Mouse (Mus musculus) urinary bladder, adult 18-20 months (tissue): ENCODE results near the gene Vamp5.
A peak's percentile ranks its signal among the peaks of the same experiment; 100 is the strongest.

ENCODE experiments used
- DNase-seq, 2 experiments: peaks; one replicate each; pipeline ENCODE4 v3.0.0; 2022; ENCODE audit warnings: low spot score in 2 of 2, mixed read lengths in 2 of 2

The Vamp5 gene

DNA sequence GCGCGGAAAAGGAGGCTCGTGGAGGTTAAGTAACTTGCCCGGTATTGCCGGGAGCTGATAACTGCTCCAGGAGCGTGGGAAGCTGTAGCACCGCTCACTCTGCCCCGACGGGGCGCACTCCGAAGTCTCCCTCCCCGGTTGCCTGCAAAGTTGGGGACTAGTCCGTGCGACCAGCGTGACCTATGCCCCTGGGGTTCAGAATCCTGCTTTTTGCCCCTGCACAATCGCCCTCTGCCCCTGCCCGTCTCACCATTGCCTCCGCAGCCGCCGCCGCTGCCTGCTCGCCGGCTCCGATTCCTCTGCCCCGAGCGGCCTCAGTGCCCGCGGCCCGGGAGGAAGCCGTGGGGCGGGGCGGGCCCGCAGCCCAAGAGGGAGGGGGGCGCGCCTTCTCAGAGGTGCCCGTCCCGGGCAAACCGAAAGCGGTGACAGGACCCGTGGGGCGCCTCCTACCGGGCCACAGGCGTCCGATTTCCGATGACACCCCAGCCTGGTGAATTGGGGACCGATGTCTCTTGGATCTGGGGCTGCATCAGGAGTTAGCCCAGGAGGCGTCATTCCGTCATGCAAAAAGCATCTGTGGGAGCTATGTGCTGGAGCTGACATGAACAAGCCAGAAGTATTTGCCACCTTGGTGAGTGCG, at the start of gene Vamp5:
TSS of gene Vamp5 (minus strand) at position 338 of the 640 bp plus-strand sequence.
- peak; percentile 86 for DNase-seq

- DNase-seq: no peak
These were observed 49.0 kb upstream of the Vamp5 start for GRCm38 (mm10) chr6:72429061-72429842.

DNA sequence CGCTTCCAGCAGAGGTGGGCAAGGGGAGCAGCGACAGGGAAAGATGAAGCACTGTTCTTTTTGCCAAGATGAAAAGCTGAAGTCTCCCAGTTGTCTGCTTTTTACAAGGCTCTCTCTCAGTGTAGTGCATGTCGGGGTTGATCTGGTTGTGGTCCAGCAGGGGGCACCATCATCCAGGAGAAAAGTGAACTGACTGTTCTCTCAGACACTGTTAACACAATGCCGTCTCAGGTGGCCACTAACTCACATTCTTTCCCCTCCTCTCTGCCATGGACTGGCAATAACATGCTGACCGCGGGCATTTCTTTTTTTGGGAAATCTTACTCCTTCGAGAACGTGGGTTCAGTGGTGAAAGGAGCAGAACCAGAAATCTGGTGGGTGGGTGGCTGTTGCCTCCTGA, 47.8 kb upstream of the Vamp5 start:
- peak; percentile 37 to 59 for DNase-seq

DNA sequence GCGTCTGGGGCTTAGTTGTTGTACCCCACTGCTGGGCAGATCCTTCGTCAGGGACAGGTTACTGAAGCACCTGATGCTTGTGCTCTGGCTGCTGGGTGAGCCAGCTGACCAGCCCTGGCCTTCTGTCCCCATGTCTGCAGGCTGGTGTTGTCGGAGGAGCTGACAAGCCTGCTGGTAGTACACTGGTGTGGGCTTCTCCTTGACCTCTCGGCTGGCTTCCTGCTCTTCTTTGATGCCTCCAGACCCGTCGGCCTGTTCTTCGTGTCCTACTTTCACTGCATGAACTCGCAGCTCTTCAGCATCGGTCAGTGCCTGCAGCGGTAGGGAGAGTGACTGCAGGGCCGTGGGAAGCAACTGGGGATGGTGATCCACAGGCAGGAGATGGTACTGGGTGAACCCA, 45.4 kb upstream of the Vamp5 start:
- no peak for DNase-seq

GRCm38 (mm10) chr6:72420901-72421300, 40.6 kb upstream of the Vamp5 start:
- DNase-seq: no peak

DNA sequence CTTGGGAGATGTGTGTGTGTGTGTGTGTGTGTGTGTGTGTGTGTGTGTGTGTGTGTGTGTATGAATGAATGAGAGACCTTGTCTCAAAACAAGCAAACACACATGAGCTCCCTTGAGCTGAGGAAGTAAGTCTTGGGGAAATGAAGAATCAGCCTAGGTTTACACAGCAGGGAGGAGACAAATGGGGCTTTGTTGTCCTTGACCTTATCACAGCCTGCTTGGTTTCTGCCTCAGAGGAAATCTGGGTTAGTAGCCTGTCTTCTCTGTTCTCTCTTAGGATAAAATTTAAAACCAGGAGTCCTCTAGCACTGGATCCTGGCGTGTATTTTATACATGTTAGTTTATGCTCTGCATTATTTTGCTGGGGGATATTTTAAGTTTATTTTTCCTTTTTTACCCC, 39.5 kb upstream of the Vamp5 start:
- no peak for DNase-seq

DNA sequence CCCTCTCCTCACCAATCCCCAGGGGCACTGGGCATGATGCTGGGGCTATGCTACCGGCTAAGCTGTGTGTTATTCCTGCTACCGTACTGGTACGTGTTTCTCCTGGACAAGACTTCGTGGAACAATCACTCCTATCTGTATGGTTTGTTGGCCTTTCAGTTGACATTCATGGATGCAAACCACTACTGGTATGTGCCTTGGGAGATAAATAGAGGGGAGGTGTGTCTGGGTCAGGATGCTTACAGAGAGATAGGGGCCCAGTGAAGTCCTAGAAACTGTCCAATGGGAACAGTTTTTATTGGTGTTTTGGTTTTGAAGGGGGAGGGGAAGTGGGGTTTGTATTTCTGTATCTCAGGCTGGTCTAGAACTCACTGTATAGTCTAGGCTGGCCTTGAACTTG, 38.0 kb upstream of the Vamp5 start:
- no peak for DNase-seq

DNA sequence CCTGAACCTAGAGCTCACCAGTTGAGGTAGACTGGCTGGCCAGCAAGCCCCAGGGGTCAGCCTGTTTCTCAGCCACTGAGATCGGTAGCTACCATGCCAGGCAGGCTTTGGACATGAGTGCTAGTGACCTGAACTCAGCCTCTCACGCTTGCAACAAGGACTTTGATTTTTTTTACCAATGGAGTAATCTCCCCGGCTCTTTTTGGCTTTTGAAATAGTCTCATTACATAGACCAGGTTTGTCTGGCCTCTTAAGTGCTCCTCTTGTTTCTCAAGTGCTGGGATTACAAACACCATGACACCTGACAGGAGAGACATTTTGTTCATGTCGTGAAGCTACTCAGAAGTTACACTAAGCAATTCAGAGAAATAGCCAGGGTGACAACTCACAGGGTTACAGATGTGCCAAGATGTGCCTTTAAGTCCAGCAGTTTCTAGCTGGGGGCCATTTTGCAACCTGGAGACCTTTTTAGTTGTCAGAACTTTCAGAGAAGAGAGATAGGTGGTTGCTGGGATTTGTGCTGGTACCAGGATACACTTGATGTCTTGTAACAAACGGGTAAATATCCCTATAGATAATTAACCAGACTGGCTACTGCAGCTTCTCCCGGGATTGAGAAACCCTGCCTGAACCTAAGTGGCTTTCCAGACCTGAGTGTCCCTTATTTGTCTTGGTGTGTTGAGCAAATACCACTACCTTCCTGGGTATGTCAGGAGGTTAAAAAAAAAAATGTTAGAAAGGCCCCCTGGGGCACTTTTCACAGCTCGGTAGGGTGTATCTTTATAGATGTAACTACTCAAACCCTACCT, 35.9 kb upstream of the Vamp5 start:
- no peak for DNase-seq

DNA sequence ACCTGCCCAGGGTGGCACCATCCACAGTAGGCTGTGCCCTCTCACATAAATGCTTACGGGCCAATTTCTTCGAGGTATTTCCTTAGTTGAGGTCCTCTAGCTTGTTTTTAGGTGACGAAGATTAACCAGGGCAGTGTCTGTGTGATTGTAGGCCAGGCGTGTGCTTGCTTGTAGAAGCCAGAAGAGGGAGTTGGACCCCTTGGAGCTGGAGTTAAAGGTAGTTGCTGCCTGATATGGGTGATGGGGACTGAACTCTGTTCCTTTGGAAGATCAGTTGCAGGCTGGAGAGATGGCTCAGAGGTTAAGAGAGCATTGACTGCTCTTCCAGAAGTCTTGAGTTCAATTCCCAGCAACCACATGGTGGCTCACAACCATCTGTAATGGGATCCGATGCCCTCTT, 34.9 kb upstream of the Vamp5 start:
- DNase-seq: no peak

GRCm38 (mm10) chr6:72414076-72414756, 33.9 kb upstream of the Vamp5 start, which contains the start of gene Ggcx:
Gene Ggcx (plus strand): TSS chr6:72414308.
- DNase-seq: peak; percentile 93 to 97

DNA sequence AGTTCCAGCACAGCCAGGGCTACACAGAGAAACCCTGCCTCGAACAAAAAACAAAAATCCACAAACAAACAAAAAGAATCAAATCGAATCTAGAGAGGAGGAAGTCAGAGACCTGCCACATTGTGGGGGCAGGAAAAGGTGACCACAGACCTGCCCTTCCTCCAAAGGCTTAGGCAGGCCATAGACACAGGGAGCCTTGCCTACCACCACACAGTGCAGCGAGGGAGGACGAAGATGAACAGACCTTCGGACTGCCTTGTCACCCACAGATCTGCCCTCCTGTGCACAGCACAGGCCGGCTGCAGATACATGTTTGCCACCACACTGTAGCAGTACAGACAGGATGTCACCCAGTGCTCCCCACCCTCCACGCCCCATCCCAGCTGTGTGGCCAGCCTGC, 30.2 kb upstream of the Vamp5 start:
- no peak for DNase-seq

- no peak for DNase-seq
These were observed 29.7 kb upstream of the Vamp5 start for GRCm38 (mm10) chr6:72410003-72410402.

- no peak for DNase-seq
These were observed 29.3 kb upstream of the Vamp5 start for GRCm38 (mm10) chr6:72409567-72409966.

DNA sequence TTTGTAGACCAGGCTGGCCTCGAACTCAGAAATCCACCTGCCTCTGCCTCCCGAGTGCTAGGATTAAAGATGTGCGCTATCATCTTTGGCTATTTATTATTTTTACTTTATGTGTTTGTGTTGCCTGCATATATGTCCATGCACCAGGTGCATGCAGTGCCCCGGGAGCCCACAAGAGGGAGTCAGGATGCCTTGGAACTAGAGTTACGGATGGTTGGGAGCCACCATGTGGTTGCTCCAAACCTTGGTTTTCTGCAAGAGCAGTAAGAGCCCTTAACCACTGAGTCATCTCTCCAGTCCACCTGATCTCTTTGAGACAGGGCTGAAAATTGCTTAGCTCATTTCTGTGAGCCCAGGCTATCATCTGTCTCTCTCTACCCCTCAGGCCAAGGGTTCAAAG, 26.9 kb upstream of the Vamp5 start:
- DNase-seq: peak; percentile 66 to 80

GRCm38 (mm10) chr6:72405356-72405755, 25.1 kb upstream of the Vamp5 start:
- DNase-seq: no peak

GRCm38 (mm10) chr6:72401875-72402274, 21.6 kb upstream of the Vamp5 start:
- DNase-seq: peak; percentile 56 to 58

DNA sequence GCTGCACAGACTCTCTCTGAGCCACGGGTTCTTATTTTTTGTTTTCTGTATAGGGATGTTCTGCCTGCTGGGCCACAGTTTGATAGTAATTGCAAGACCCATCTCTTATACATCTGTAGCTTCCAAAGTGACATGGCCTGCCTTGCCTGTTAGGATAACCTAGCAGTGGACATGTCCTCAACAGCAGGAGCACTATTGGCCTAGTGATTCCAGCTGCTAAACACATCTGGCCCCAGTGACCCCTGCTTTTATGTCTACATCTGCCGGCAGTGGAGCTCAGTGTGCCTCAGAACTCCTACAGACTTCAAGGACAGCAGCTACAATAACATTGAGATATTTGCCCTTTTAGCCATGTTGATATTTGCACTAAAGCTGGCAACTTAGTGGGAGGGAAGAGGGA, 19.7 kb upstream of the Vamp5 start:
- no peak for DNase-seq

DNA sequence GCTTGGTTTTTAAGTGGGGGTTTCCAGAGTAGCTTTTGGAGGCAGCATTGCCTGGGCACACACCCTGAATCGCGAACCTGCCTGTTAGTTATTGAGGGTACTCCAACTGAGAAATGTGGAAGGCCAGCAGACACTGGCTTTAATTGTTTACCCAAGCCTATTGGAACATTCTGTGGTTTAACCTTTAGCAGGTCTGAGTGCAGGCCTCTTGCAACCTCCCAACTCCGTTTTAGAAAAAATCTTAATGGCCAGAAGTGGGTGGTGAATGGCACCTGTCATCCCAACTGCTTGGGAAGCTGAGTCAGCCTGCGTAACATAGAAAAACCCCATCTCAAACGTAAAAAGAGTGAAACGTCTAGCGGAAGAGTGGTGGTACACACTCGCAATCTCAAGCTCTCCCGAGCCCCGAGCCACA, 16.6 kb upstream of the Vamp5 start:
- no peak for DNase-seq

DNA sequence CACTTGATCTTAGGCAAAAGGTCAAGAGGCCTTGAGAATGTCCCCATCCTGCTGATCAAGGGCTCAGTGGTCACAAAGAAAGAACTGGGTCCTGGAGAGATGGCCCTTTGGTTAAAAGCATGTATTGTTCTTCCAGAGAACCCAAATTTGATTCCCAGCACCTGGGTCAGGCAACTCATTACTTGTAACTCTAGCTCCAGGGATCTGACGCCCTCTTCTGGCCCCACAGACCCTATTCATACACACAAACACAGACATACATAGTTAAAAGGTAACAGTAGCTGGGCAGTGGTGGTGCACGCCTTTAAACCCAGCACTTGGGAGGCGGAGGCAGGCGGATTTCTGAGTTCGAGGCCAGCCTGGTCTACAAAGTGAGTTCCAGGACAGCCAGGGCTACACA, 12.1 kb upstream of the Vamp5 start:
- no peak for DNase-seq

- peak in 1 of 2 experiments; percentile 37 for DNase-seq
These were observed 10.7 kb upstream of the Vamp5 start for GRCm38 (mm10) chr6:72390795-72391521.
